Mouse (Mus musculus): ENCODE data around the gene Meiob.

The Meiob gene

GRCm38 (mm10) chr17:24874405-24874745 is 70.3 kb downstream of the Meiob start:
- no peak for DNase-seq (ENCODE audit: low read depth)

GRCm38 (mm10) chr17:24874989-24875388 is 70.9 kb downstream of the Meiob start:
- no peak for DNase-seq (ENCODE audit: low read depth)

GRCm38 (mm10) chr17:24877336-24878116 is 73.4 kb downstream of the Meiob start:
- DNase-seq (ENCODE audit: low read depth), result no peak

- DNase-seq (ENCODE audit: low read depth), result no peak
These were observed 74.0 kb downstream of the Meiob start for GRCm38 (mm10) chr17:24878117-24878397.

- DNase-seq (ENCODE audit: low read depth), result no peak
These were observed 74.4 kb downstream of the Meiob start for GRCm38 (mm10) chr17:24878531-24878930.

- DNase-seq (ENCODE audit: low read depth), result peak; percentile 50
These were observed 77.8 kb downstream of the Meiob start for GRCm38 (mm10) chr17:24881738-24882440.

GRCm38 (mm10) chr17:24884391-24884790 is 80.3 kb downstream of the Meiob start:
- no peak for DNase-seq (ENCODE audit: low read depth)

- no peak for DNase-seq (ENCODE audit: low read depth)
These were observed 81.5 kb downstream of the Meiob start for GRCm38 (mm10) chr17:24885356-24886133.

- peak; percentile 98 for DNase-seq (ENCODE audit: low read depth)
These were observed 82.2 kb downstream of the Meiob start, which contains the start of the genes Nubp2 and Spsb3 for GRCm38 (mm10) chr17:24886134-24886931. Gene Nubp2, minus strand, starts transcription at chr17:24886349. Gene Spsb3, plus strand, starts transcription at chr17:24886643.

- DNase-seq (ENCODE audit: low read depth), result no peak
These were observed 82.8 kb downstream of the Meiob start for GRCm38 (mm10) chr17:24886932-24887271.

- no peak for DNase-seq (ENCODE audit: low read depth)
These were observed 83.4 kb downstream of the Meiob start for GRCm38 (mm10) chr17:24887291-24888080.

GRCm38 (mm10) chr17:24888862-24889261 is 84.8 kb downstream of the Meiob start:
- no peak for DNase-seq (ENCODE audit: low read depth)
